Comparison of ENCODE assay signal across 22 mouse cellular contexts in genomic region chrX:79671411-79671810, GRCm38 (mm10). TPM values are rescaled to one million over a fixed set of nuclear protein-coding genes. Genes with fewer than 3 reads are reported as not detected.
"Had no signal": no experiment of that assay in that cellular context is flagged by ENCODE, and none has a peak within 500 bp of the region (broad histone marks: within the 10 kb centered on the region; RNA-seq: fewer than 3 reads in every experiment).

Mageb16 (minus strand) TSS chrX:79671435.

- DNase-seq: kidney, adult 9 months; kidney, postnatal 14 days; kidney, postnatal 4 days; liver; lung, adult 2 months; lung, postnatal 14 days; lung, postnatal 4 days; midbrain, embryonic 14.5 days; thymus, adult 18-20 months; thymus, postnatal 36 days had no signal

- ATAC-seq: liver, embryonic 12.5 days had no signal

- H3K36me3 ChIP-seq: limb, embryonic 10.5 days; limb, embryonic 13.5 days; liver, embryonic 12.5 days; liver, embryonic 15.5 days had no signal

- H3K9ac ChIP-seq: limb, embryonic 13.5 days; liver, embryonic 12.5 days; liver, embryonic 15.5 days had no signal

- H3K4me2 ChIP-seq: limb, embryonic 13.5 days; liver, embryonic 12.5 days; liver, embryonic 15.5 days; midbrain, embryonic 11.5 days had no signal

- H3K9me3 ChIP-seq: limb, embryonic 10.5 days; limb, embryonic 13.5 days; liver, embryonic 12.5 days; liver, embryonic 15.5 days had no signal

- H3K27ac ChIP-seq: limb, embryonic 10.5 days; limb, embryonic 13.5 days; liver, embryonic 12.5 days; liver, embryonic 15.5 days had no signal

- H3K27me3 ChIP-seq: limb, embryonic 13.5 days; liver, embryonic 12.5 days; liver, embryonic 15.5 days had no signal

- H3K4me3 ChIP-seq: limb, embryonic 10.5 days; limb, embryonic 13.5 days; liver, embryonic 12.5 days; liver, embryonic 15.5 days had no signal

- H3K4me1 ChIP-seq: limb, embryonic 10.5 days; limb, embryonic 13.5 days; liver, embryonic 12.5 days; liver, embryonic 15.5 days had no signal

RNA-seq across cellular contexts. Expression of gene Mageb16, which starts in this region (rescaled TPM):
- total RNA-seq: megakaryocyte-erythroid progenitor cell, adult 5-6 weeks; midbrain, postnatal 0 days had no signal
- polyA plus RNA-seq: kidney, embryonic 16.5 days; lung, adult 2 months; lung, embryonic 16.5 days; midbrain, embryonic 11.5 days; midbrain, embryonic 14.5 days; midbrain, postnatal 0 days; small intestine, adult 2 months; spleen, adult 2 months; urinary bladder, adult 2 months had no signal
